Mouse (Mus musculus) spleen, adult 2 months (tissue): Measurements from ENCODE around the gene Akap12. TPM values are rescaled to one million over a fixed set of nuclear protein-coding genes. Genes with fewer than 3 reads are reported as not detected.

Experiments used
- DNase-seq, 2 experiments: peaks; one replicate each; pipeline versions ENCODE4 v3.0.0 to v3.0.0-alpha.2; 2012 to 2021; ENCODE audit warnings: low spot score in 2 of 2, low read depth in 1 of 2
- H3K27ac ChIP-seq: fragments of 200-500 bp; 2 replicates; pipeline ENCODE4 v1.5.1; 2012; ENCODE audit warnings: low read length, inconsistent platforms; ENCODE audit not compliant: insufficient read depth
- H3K27me3 ChIP-seq: fragments of 200-500 bp; 2 replicates; pipeline ENCODE4 v1.6.1; 2012; ENCODE audit warnings: mild to moderate bottlenecking, moderate library complexity, low read length, inconsistent platforms; ENCODE audit not compliant: control insufficient read depth, insufficient read depth
- H3K36me3 ChIP-seq: fragments of 200-500 bp; 2 replicates; pipeline ENCODE4 v1.6.1; 2012; ENCODE audit warnings: mild to moderate bottlenecking, low read length, inconsistent platforms; ENCODE audit not compliant: control insufficient read depth, insufficient read depth
- H3K4me1 ChIP-seq: fragments of 200-500 bp; 2 replicates; pipeline ENCODE4 v1.6.1; 2011; ENCODE audit warnings: inconsistent platforms; ENCODE audit not compliant: control insufficient read depth, insufficient read depth, insufficient read length
- H3K4me3 ChIP-seq: fragments of 200-500 bp; 2 replicates; pipeline ENCODE4 v1.5.1; 2011; ENCODE audit warnings: mild to moderate bottlenecking, inconsistent platforms; ENCODE audit not compliant: insufficient read depth, insufficient read length; ENCODE audit errors: extremely low read depth
- CTCF ChIP-seq: fragments of 200-500 bp; IDR thresholded peaks from 2 replicates; pipeline ENCODE4 v1.5.1; 2011; ENCODE audit warnings: mild to moderate bottlenecking, inconsistent platforms; ENCODE audit not compliant: insufficient read depth, insufficient read length, insufficient replicate concordance; ENCODE audit errors: extremely low read depth
- POLR2A ChIP-seq: fragments of 200-500 bp; IDR thresholded peaks from 2 replicates; pipeline ENCODE4 v1.6.1; 2011; ENCODE audit warnings: low read depth, low read length, inconsistent platforms
- WGBS: fragments of 180-500 bp; shearing (Covaris S2); methylation state at CpG from one replicate; pipeline ENCODE4 v1.1.7; 2018; 5-methylcytosine and 5-hydroxymethylcytosine counted together
- polyA plus RNA-seq: library from polyadenylated mRNA; depleted of rRNA; stranded (reverse); fragments of >200 nt; gene quantifications from 2 replicates; pipeline ENCODE4 v1.2.3, GENCODE M21; 2012

Akap12 gene
- polyA plus RNA-seq, 1 experiment = 4.1 TPM

GRCm38 (mm10) chr10:4246407-4246806, 19.8 kb upstream of the Akap12 start:
- no peak overlapping the region for H3K4me3 ChIP-seq
- peaks cover 2% of the 10 kb centered on the region for H3K4me1 ChIP-seq
- no peak overlapping the region for H3K27ac ChIP-seq
- no peak for DNase-seq
- 73% methylated on average over 7 of the region's 7 CpGs for WGBS
- H3K27me3 ChIP-seq = no peaks in the 10 kb centered on the region
- no peaks in the 10 kb centered on the region for H3K36me3 ChIP-seq
- TF ChIP-seq POLR2A = no peak
- TF ChIP-seq CTCF = no peak

- DNase-seq = no peak
- Histone ChIP-seq H3K4me1 (peaks cover 2% of the 10 kb centered on the region), H3K4me3 (no peak overlapping the region), H3K36me3 (no peaks in the 10 kb centered on the region), H3K27ac (no peak overlapping the region), H3K27me3 (no peaks in the 10 kb centered on the region)
- WGBS = 71% methylated on average over 4 of the region's 4 CpGs
- TF ChIP-seq CTCF = no peak
- TF ChIP-seq POLR2A = no peak
These were observed 16.8 kb upstream of the Akap12 start for GRCm38 (mm10) chr10:4249235-4249845.

- no peaks in the 10 kb centered on the region for H3K27me3 ChIP-seq
- no peaks in the 10 kb centered on the region for H3K36me3 ChIP-seq
- no peak overlapping the region for H3K4me3 ChIP-seq
- peaks cover 2% of the 10 kb centered on the region for H3K4me1 ChIP-seq
- TF ChIP-seq POLR2A (no peak), CTCF (no peak)
- H3K27ac ChIP-seq = no peak overlapping the region
- 26% methylated on average over 3 of the region's 3 CpGs for WGBS
- DNase-seq = no peak
These were observed 15.5 kb upstream of the Akap12 start for GRCm38 (mm10) chr10:4250681-4251080.

GRCm38 (mm10) chr10:4253613-4254012, 12.6 kb upstream of the Akap12 start:
- Histone ChIP-seq H3K27ac (no peak overlapping the region), H3K4me1 (peaks cover 2% of the 10 kb centered on the region), H3K36me3 (no peaks in the 10 kb centered on the region), H3K27me3 (no peaks in the 10 kb centered on the region), H3K4me3 (no peak overlapping the region)
- no peak for TF ChIP-seq CTCF
- TF ChIP-seq POLR2A = no peak
- WGBS = 81% methylated on average over 4 of the region's 4 CpGs
- DNase-seq = no peak

- no peak overlapping the region for H3K27ac ChIP-seq
- WGBS = 50% methylated on average over 5 of the region's 5 CpGs
- H3K4me1 ChIP-seq = peaks cover 2% of the 10 kb centered on the region
- no peaks in the 10 kb centered on the region for H3K36me3 ChIP-seq
- no peak for TF ChIP-seq CTCF
- no peak for TF ChIP-seq POLR2A
- H3K4me3 ChIP-seq = no peak overlapping the region
- no peaks in the 10 kb centered on the region for H3K27me3 ChIP-seq
- no peak for DNase-seq
These were observed 11.7 kb upstream of the Akap12 start for GRCm38 (mm10) chr10:4254459-4254858.

- WGBS = 53% methylated on average over 5 of the region's 5 CpGs
- Histone ChIP-seq H3K27me3 (no peaks in the 10 kb centered on the region), H3K27ac (peak overlapping the region; percentile 29; the same call in 1 of the 2 replicates), H3K4me3 (no peak overlapping the region), H3K4me1 (peaks cover 5% of the 10 kb centered on the region; the same call in 1 of the 2 replicates), H3K36me3 (no peaks in the 10 kb centered on the region)
- DNase-seq = no peak
- TF ChIP-seq CTCF = no peak
- no peak for TF ChIP-seq POLR2A
These were observed 5.3 kb upstream of the Akap12 start for GRCm38 (mm10) chr10:4260925-4261324.

GRCm38 (mm10) chr10:4261359-4261952, 4.7 kb upstream of the Akap12 start:
- peak overlapping the region; percentile 29; the same call in 1 of the 2 replicates for H3K27ac ChIP-seq
- peak in 1 of 2 experiments; percentile 28 for DNase-seq
- H3K36me3 ChIP-seq = no peaks in the 10 kb centered on the region
- no peaks in the 10 kb centered on the region for H3K27me3 ChIP-seq
- no peak overlapping the region for H3K4me3 ChIP-seq
- 33% methylated on average over 9 of the region's 9 CpGs for WGBS
- TF ChIP-seq CTCF = no peak
- no peak for TF ChIP-seq POLR2A
- H3K4me1 ChIP-seq = peaks cover 5% of the 10 kb centered on the region; the same call in 1 of the 2 replicates
